Mouse (Mus musculus) midbrain, embryonic 10.5 days (tissue): Measurements from ENCODE around the gene Nat10. TPM values are rescaled to one million over a fixed set of nuclear protein-coding genes. Genes with fewer than 3 reads are reported as not detected.

Experiments used
- DNase-seq: peaks from one replicate; pipeline ENCODE4 v3.0.0-alpha.2; 2017; ENCODE audit warnings: low spot score
- H3K27ac ChIP-seq: fragments of 300-500 bp; sonication (generic); replicated peaks from 2 replicates; pipeline ENCODE4 v1.5.1; 2016; ENCODE audit warnings: mild to moderate bottlenecking
- H3K27me3 ChIP-seq: fragments of 300-500 bp; sonication (generic); 2 replicates; pipeline ENCODE4 v1.6.1; 2016; ENCODE audit warnings: low read depth, mild to moderate bottlenecking; ENCODE audit not compliant: poor library complexity, severe bottlenecking
- H3K36me3 ChIP-seq: fragments of 300-500 bp; sonication (generic); 2 replicates; pipeline ENCODE4 v1.6.1; 2016; ENCODE audit warnings: mild to moderate bottlenecking, moderate library complexity
- H3K4me1 ChIP-seq: fragments of 300-500 bp; sonication (generic); 2 replicates; pipeline ENCODE4 v1.6.1; 2016
- H3K4me3 ChIP-seq: fragments of 300-500 bp; sonication (generic); 2 replicates; pipeline ENCODE4 v1.5.1; 2016; ENCODE audit warnings: mild to moderate bottlenecking, moderate library complexity
- H3K9me3 ChIP-seq: fragments of 300-500 bp; sonication (generic); replicated peaks from 2 replicates; pipeline ENCODE4 v1.6.1; 2016; ENCODE audit warnings: mild to moderate bottlenecking
- WGBS: fragments of 180-500 bp; shearing (Covaris S2); methylation state at CpG from one replicate; pipeline ENCODE4 v1.1.7; 2016; 5-methylcytosine and 5-hydroxymethylcytosine counted together
- polyA plus RNA-seq: library from polyadenylated mRNA; unstranded; fragments of >200 nt; fragmentation: Nextera tagmentation; extraction: Ambion mirVana; gene quantifications from 2 replicates; pipeline ENCODE4 v1.2.1, GENCODE M21; 2016

The Nat10 gene
- polyA plus RNA-seq, result 31.2 and 33.6 TPM in 2 replicates

- peak; percentile 97 for DNase-seq
- under 1% methylated on average over 47 of the region's 47 CpGs for WGBS
- Histone ChIP-seq H3K36me3 (peaks cover 29% of the 10 kb centered on the region), H3K27ac (peak within 1 kb of the TSS; percentile 83), H3K27me3 (no peaks in the 10 kb centered on the region), H3K4me1 (peaks cover 26% of the 10 kb centered on the region), H3K9me3 (no peaks in the 10 kb centered on the region), H3K4me3 (peak within 1 kb of the TSS; percentile 83)
These were observed at the start of gene Nat10 for GRCm38 (mm10) chr2:103760906-103761716. TSS of gene Nat10 (minus strand) at chr2:103761270.

- no peaks in the 10 kb centered on the region for H3K27me3 ChIP-seq
- H3K9me3 ChIP-seq, result no peaks in the 10 kb centered on the region
- H3K27ac ChIP-seq, result no peak overlapping the region
- whole genome bisulfite sequencing, result 86% methylated on average over 6 of the region's 6 CpGs
- DNase-seq, result no peak
- H3K4me1 ChIP-seq, result no peaks in the 10 kb centered on the region
- no peak overlapping the region for H3K4me3 ChIP-seq
- H3K36me3 ChIP-seq, result no peaks in the 10 kb centered on the region
These were observed 49.3 kb upstream of the Nat10 start for GRCm38 (mm10) chr2:103810412-103810811.

GRCm38 (mm10) chr2:103808466-103808865, 47.4 kb upstream of the Nat10 start:
- Histone ChIP-seq H3K27ac (no peak overlapping the region), H3K27me3 (no peaks in the 10 kb centered on the region), H3K9me3 (no peaks in the 10 kb centered on the region), H3K4me1 (no peaks in the 10 kb centered on the region), H3K4me3 (no peak overlapping the region), H3K36me3 (no peaks in the 10 kb centered on the region)
- DNase-seq, result no peak

- Histone ChIP-seq H3K9me3 (no peaks in the 10 kb centered on the region), H3K4me1 (peaks cover 8% of the 10 kb centered on the region; the same call in 1 of the 2 replicates), H3K36me3 (no peaks in the 10 kb centered on the region), H3K4me3 (no peak overlapping the region), H3K27me3 (no peaks in the 10 kb centered on the region), H3K27ac (no peak overlapping the region)
- 91% methylated on average over 5 of the region's 5 CpGs for WGBS
- DNase-seq, result no peak
These were observed 42.9 kb upstream of the Nat10 start for GRCm38 (mm10) chr2:103803770-103804530.

GRCm38 (mm10) chr2:103802422-103802821, 41.4 kb upstream of the Nat10 start:
- Histone ChIP-seq H3K9me3 (no peaks in the 10 kb centered on the region), H3K4me3 (no peak overlapping the region), H3K27me3 (no peaks in the 10 kb centered on the region), H3K27ac (no peak overlapping the region), H3K36me3 (no peaks in the 10 kb centered on the region), H3K4me1 (peaks cover 15% of the 10 kb centered on the region)
- DNase-seq, result no peak
- 79% methylated on average over 1 of the region's 1 CpGs for whole genome bisulfite sequencing

- peaks cover 32% of the 10 kb centered on the region for H3K36me3 ChIP-seq
- no peaks in the 10 kb centered on the region for H3K27me3 ChIP-seq
- WGBS, result 0% methylated on average over 32 of the region's 33 CpGs
- peaks cover 40% of the 10 kb centered on the region for H3K4me1 ChIP-seq
- no peaks in the 10 kb centered on the region for H3K9me3 ChIP-seq
- peak within 1 kb of the TSS; percentile 97 for H3K4me3 ChIP-seq
- peak; percentile 95 for DNase-seq
- peak within 1 kb of the TSS; percentile 100 for H3K27ac ChIP-seq
These were observed 36.5 kb upstream of the Nat10 start, which contains the start of gene Caprin1 for GRCm38 (mm10) chr2:103797491-103798009. TSS of gene Caprin1 (minus strand) at chr2:103797649.

GRCm38 (mm10) chr2:103796861-103797466, 35.9 kb upstream of the Nat10 start:
- peak overlapping the region; percentile 100 for H3K27ac ChIP-seq
- peaks cover 46% of the 10 kb centered on the region for H3K4me1 ChIP-seq
- under 1% methylated on average over 55 of the region's 72 CpGs for WGBS
- H3K4me3 ChIP-seq, result peak overlapping the region; percentile 97
- DNase-seq, result peak; percentile 90
- no peaks in the 10 kb centered on the region for H3K9me3 ChIP-seq
- no peaks in the 10 kb centered on the region for H3K27me3 ChIP-seq
- H3K36me3 ChIP-seq, result peaks cover 37% of the 10 kb centered on the region

- under 1% methylated on average over 42 of the region's 42 CpGs for WGBS
- H3K27ac ChIP-seq, result peak overlapping the region; percentile 100
- H3K27me3 ChIP-seq, result no peaks in the 10 kb centered on the region
- peak overlapping the region; percentile 97 for H3K4me3 ChIP-seq
- H3K36me3 ChIP-seq, result peaks cover 44% of the 10 kb centered on the region
- peak; percentile 71 for DNase-seq
- H3K4me1 ChIP-seq, result peaks cover 43% of the 10 kb centered on the region
- no peaks in the 10 kb centered on the region for H3K9me3 ChIP-seq
These were observed 35.3 kb upstream of the Nat10 start for GRCm38 (mm10) chr2:103796211-103796860.

- DNase-seq, result peak; percentile 79
- Histone ChIP-seq H3K27me3 (no peaks in the 10 kb centered on the region), H3K27ac (peak overlapping the region; percentile 100), H3K9me3 (no peaks in the 10 kb centered on the region), H3K36me3 (peaks cover 49% of the 10 kb centered on the region), H3K4me3 (peak overlapping the region; percentile 97), H3K4me1 (peaks cover 38% of the 10 kb centered on the region)
- WGBS, result under 1% methylated on average over 10 of the region's 11 CpGs
These were observed 34.8 kb upstream of the Nat10 start for GRCm38 (mm10) chr2:103795843-103796210.

- Histone ChIP-seq H3K4me3 (no peak overlapping the region), H3K4me1 (peaks cover 31% of the 10 kb centered on the region), H3K36me3 (peaks cover 85% of the 10 kb centered on the region), H3K9me3 (no peaks in the 10 kb centered on the region), H3K27ac (no peak overlapping the region), H3K27me3 (no peaks in the 10 kb centered on the region)
- no peak for DNase-seq
- 96% methylated on average over 1 of the region's 1 CpGs for WGBS
These were observed 30.9 kb upstream of the Nat10 start for GRCm38 (mm10) chr2:103792009-103792408.

GRCm38 (mm10) chr2:103785735-103786134, 24.7 kb upstream of the Nat10 start:
- Histone ChIP-seq H3K4me1 (no peaks in the 10 kb centered on the region), H3K27ac (no peak overlapping the region), H3K9me3 (no peaks in the 10 kb centered on the region), H3K4me3 (no peak overlapping the region), H3K36me3 (peaks cover 94% of the 10 kb centered on the region), H3K27me3 (no peaks in the 10 kb centered on the region)
- DNase-seq, result no peak
- 92% methylated on average over 1 of the region's 1 CpGs for WGBS

GRCm38 (mm10) chr2:103784621-103785020, 23.6 kb upstream of the Nat10 start:
- 87% methylated on average over 4 of the region's 4 CpGs for WGBS
- no peak for DNase-seq
- Histone ChIP-seq H3K9me3 (no peaks in the 10 kb centered on the region), H3K36me3 (peaks cover 94% of the 10 kb centered on the region), H3K4me3 (no peak overlapping the region), H3K4me1 (no peaks in the 10 kb centered on the region), H3K27me3 (no peaks in the 10 kb centered on the region), H3K27ac (no peak overlapping the region)
